In genomic region chr17:68166397-68166796, GRCm38 (mm10) we compare ENCODE assay signal across 9 mouse cellular contexts.
DNase-seq lines count a peak whose midpoint lies in the region; ATAC-seq and TF ChIP-seq lines count a peak whose summit lies in the region.
"Had no signal": no experiment of that assay in that cellular context is flagged by ENCODE, and none has a peak within 500 bp of the region (broad histone marks: within the 10 kb centered on the region; RNA-seq: fewer than 3 reads in every experiment).

No protein-coding gene starts in this region.

- H3K36me3 ChIP-seq in neural tube, embryonic 15.5 days, result no peaks in the 10 kb centered on the region
- no peaks in the 10 kb centered on the region for H3K36me3 ChIP-seq in midbrain, postnatal 0 days (ENCODE audit: insufficient read depth, low read length)
- H3K36me3 ChIP-seq: G1E had no signal

- ATAC-seq in neural tube, embryonic 15.5 days (ENCODE audit: low FRiP score), result no peak
- peak; percentile 48 to 71; a peak in 3 of 4 replicates for ATAC-seq in hematopoietic stem cell, adult 5-6 weeks (replicated peaks in 1 of 2; ENCODE audit: insufficient read depth in 1 of 2, low FRiP score in 2 of 2, low TSS enrichment in 1 of 2, low read depth in 1 of 2, poor library complexity in 2 of 2, severe bottlenecking in 2 of 2)
- ATAC-seq in midbrain, postnatal 0 days (ENCODE audit: low FRiP score), result no peak

- no peak for DNase-seq in gastrocnemius, adult 2 months
- DNase-seq in gastrocnemius, postnatal 10 days, result no peak
- DNase-seq in neural tube, embryonic 10.5 days (ENCODE audit: extremely low spot score, low spot score), result peak; percentile 20
- peak; percentile 70 for DNase-seq in midbrain, postnatal 0 days (ENCODE audit: low spot score)
- no peak for DNase-seq in gastrocnemius, postnatal 14 days
- no peak for DNase-seq in frontal cortex, postnatal 10 days (ENCODE audit: low spot score in 2 of 2)

- H3K27me3 ChIP-seq in neural tube, embryonic 15.5 days (replicated peaks), result no peaks in the 10 kb centered on the region
- H3K27me3 ChIP-seq in midbrain, postnatal 0 days (ENCODE audit: insufficient read depth, low read length), result no peaks in the 10 kb centered on the region

- no peak overlapping the region for H3K9ac ChIP-seq in neural tube, embryonic 15.5 days (replicated peaks)
- H3K9ac ChIP-seq in midbrain, postnatal 0 days (replicated peaks; ENCODE audit: low read length, poor library complexity, severe bottlenecking), result no peak overlapping the region

- intact Hi-C loops in gastrocnemius, adult 2 months (cut with DNase I), result loop anchor here (1.0 to 5.0 kb wide), 2 partner anchors 254 to 304 kb away; no protein-coding TSS in a partner anchor
- intact Hi-C loops in gastrocnemius, postnatal 14 days (cut with DNase I; ENCODE audit: low total_unique reads), result loop anchor here (5.0 to 10.0 kb wide), 3 partner anchors 152 to 304 kb away; no protein-coding TSS in a partner anchor

- no peaks in the 10 kb centered on the region for H3K4me1 ChIP-seq in neural tube, embryonic 15.5 days
- H3K4me1 ChIP-seq in midbrain, postnatal 0 days (ENCODE audit: insufficient read depth, low read length), result no peaks in the 10 kb centered on the region

- peak; percentile 74 for TF ChIP-seq CTCF in gastrocnemius, adult 2 months (IDR thresholded peaks at IDR 0.05)
- peak; percentile 88 for TF ChIP-seq CTCF in midbrain, postnatal 0 days (IDR thresholded peaks at IDR 0.05)

- H3K4me2 ChIP-seq in neural tube, embryonic 15.5 days, result no peak overlapping the region
- H3K4me2 ChIP-seq in midbrain, postnatal 0 days (ENCODE audit: low read depth, low read length, poor library complexity, severe bottlenecking), result no peak overlapping the region

- H3K9me3 ChIP-seq in neural tube, embryonic 15.5 days (replicated peaks), result no peaks in the 10 kb centered on the region
- no peaks in the 10 kb centered on the region for H3K9me3 ChIP-seq in midbrain, postnatal 0 days (ENCODE audit: low read length)

- no peak overlapping the region for H3K4me3 ChIP-seq in gastrocnemius, adult 2 months
- no peak overlapping the region for H3K4me3 ChIP-seq in neural tube, embryonic 15.5 days (replicated peaks)
- H3K4me3 ChIP-seq in midbrain, postnatal 0 days (ENCODE audit: low read depth, low read length), result no peak overlapping the region

- H3K27ac ChIP-seq in gastrocnemius, adult 2 months, result no peak overlapping the region
- H3K27ac ChIP-seq in neural tube, embryonic 15.5 days (replicated peaks), result no peak overlapping the region
- no peak overlapping the region for H3K27ac ChIP-seq in midbrain, postnatal 0 days (ENCODE audit: low read depth, low read length)

- 84% methylated on average over 4 of the region's 4 CpGs for WGBS in neural tube, embryonic 15.5 days
- 83% methylated on average over 4 of the region's 4 CpGs for WGBS in midbrain, postnatal 0 days

Comparison
In these comparisons a context has a peak if more than half of its experiments do, and no peak if none do; other contexts are left out.
1. DNase-seq: peak in neural tube, embryonic 10.5 days (single experiment) and midbrain, postnatal 0 days (single experiment); none in gastrocnemius, adult 2 months (single experiment), gastrocnemius, postnatal 10 days (single experiment), gastrocnemius, postnatal 14 days (single experiment) and frontal cortex, postnatal 10 days (0 of 2).
2. ATAC-seq: peak in hematopoietic stem cell, adult 5-6 weeks (2 of 2); none in neural tube, embryonic 15.5 days (single experiment) and midbrain, postnatal 0 days (single experiment).